Mouse (Mus musculus) frontal cortex, postnatal 10 days (tissue): ENCODE measurements around the gene Ankrd24.
A peak's percentile ranks its signal among the peaks of the same experiment; 100 is the strongest.

ENCODE experiments used
- DNase-seq, 2 experiments: peaks; one replicate each; pipeline ENCODE4 v3.0.0; 2022; ENCODE audit warnings: low spot score in 2 of 2, mixed read lengths in 1 of 2

Gene Ankrd24

DNA sequence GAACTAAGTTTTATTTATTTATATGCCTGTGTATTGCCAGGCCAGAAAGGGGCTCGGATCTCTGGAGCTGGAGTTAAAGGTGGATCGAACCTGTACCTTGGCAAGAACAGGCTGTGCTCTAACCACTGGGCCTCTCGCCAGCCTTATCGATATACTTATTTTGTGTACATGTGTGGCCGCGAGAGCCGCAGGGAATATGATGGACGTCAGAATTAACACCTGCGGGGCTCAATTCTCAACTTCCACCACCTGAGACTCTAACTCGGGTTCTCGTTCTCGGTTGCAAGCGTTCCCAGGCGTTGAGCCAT, 22.7 kb upstream of the Ankrd24 start:
- DNase-seq: no peak

DNA sequence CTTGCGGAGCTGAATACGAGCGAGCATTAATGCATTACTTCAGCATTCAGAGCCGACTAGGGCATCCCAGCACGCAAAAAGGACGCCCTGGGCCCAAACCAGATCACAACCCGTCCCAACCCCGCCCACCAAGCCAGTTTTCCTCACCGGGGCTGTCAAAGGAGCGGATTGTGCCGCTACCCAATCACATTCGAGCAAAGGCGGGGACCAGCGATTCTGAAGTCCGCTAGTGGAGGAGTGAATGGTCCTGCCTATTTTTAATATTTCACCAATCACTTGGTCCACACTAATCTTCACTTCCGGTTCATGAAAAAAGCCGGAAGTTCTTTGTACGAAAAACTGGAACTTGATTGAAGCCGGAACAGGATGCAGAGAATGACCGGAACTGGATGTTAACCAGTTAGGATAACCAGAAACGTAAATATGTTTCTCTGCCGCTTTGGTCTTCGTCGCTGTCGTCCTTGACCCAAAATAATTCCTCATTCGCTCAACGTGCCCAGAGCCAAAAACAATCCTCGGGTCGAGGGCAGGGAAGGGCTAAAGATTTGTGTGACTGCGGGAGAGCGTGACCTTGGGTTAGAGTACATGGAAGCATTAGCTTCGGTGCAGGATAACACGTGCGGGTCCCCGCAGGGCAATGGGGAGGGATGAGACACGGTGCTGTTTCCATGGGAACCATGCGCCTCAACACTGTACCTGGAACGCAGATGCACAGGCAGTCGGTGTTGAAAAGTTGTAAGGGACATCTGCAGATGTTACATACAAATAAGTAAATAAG, 22.2 kb upstream of the Ankrd24 start, which contains the start of gene BC025920:
BC025920 (plus strand) TSS at position 297 of the 778 bp plus-strand sequence.
- peak; percentile 92 to 93 for DNase-seq

- DNase-seq: no peak
These were observed 20.0 kb upstream of the Ankrd24 start for GRCm38 (mm10) chr10:81608308-81608707.

GRCm38 (mm10) chr10:81612779-81613178, 15.6 kb upstream of the Ankrd24 start:
- DNase-seq: no peak

- DNase-seq: no peak
These were observed 12.9 kb upstream of the Ankrd24 start for GRCm38 (mm10) chr10:81615486-81615885.

DNA sequence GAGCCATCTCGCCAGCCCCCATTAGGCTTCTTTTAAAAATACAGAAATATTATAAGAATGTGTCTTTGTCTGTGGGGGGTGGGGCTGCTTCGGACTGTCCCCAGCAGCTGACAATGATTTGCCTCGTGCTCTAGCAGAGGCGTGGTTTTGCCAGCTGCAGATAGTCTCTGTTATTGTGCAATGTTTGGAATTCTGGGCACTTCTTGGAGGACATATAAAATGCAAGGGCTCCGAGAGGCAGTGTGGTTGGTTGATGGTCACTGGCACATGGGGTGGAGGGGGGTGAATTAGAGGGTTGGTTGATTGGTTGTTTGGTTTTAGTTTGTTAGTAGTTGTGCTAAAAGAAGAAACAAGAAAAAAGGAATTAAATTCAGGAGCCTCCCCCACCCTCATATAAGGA, 8.4 kb upstream of the Ankrd24 start:
- DNase-seq: no peak

DNA sequence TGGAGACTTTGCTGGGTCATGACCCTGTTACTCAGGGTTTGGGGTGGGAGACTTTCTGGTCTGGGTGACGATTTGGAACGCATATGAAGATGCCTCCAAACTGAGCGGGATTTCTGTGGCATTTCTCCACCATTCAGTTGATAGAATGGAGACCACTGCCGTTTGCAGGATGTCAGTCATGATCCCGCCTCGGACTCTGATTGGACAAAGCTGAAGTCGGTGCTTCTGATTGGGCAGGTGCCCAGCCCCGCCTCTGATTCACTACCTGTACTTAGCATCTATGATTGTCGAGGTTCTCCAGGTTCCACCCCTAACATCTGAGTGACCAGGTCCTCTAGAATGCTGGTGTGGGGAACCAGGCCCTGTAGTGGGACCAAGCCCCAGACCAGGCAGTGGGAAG, 7.6 kb upstream of the Ankrd24 start:
- no peak for DNase-seq

DNA sequence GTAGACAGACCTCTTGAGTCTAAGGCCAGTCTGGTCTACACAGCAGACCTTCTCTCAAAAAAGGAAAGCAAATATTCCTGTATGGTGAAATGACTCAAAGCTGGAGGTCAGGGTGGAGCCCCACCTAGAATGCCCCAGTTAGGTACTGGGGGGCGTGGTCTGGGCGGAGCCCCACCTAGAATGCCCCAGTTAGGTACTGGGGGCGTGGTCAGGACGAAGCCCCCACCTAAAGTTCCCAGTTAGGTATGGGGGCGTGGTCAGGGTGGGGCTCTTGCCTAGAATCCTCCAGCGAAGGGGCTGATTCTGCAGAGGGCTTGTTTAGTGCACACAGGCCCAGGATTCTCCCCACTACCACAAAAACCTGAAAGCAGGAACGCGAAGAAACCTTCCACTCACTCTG, 4.9 kb upstream of the Ankrd24 start:
- no peak for DNase-seq

- DNase-seq: no peak
These were observed 2.0 kb upstream of the Ankrd24 start for GRCm38 (mm10) chr10:81626101-81626993.

DNA sequence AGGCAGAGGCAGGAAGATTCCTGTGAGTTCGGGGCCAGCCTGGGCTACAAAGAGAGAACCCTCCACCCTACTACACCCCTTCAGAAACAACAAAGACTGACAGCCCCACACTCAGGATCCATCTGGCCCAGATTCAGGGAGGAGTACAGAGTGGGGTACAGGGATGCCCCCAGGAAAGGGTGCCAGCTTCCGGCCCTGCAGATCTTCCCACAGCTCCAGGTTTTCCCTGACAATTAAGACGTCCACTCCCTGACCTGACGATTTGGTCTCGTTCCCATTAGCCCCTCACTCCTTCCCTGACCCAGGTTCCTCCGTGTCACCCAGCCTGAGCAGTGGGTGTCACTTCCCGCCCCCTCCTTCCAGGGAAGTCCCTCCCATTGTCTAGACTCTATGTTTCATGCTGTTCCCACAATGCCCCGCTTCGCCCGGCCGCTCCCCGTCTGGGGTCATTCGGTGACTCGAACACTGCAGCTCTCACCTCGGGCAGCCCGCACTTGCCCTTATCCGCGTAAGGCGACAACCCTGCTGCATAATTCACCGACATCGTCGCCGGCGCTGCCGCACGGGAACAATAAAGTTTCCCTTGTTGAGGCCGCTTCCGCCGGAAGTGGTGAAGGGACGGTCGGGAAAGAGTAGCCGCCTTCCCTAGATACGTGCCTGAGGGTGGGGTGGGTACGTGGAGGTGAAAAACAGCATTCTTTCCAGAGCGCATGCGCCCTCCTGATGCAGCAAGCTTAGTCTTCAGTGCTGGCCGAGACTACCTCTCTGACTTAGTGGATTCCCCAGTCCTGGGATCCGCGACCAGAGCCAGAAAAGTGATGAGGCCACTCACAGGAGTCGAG, 1.1 kb upstream of the Ankrd24 start, which contains the start of gene Sirt6:
Sirt6 (minus strand) TSS at position 804 of the 842 bp plus-strand sequence.
- DNase-seq: peak; percentile 89 to 91

DNA sequence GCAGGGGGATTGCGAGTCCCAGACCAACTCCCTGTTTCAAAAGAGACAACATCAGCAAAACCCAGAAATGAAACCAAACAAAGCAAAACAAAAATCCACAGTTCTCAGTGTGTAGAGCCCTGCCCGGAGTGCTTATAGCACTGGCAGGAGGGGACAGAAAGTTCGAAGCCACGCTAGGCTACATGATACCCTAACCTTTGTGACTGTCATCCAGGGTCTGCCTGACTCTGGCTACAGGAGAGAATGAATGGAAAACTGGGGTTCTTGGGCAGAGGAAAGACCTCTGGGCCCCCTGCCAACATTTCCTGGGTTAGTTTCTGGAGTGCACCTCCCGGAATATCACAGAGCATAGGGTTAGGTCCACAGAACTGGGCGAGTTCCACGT, 512 bp upstream of the Ankrd24 start:
- no peak for DNase-seq

GRCm38 (mm10) chr10:81633253-81634099, 5.1 kb downstream of the Ankrd24 start:
- DNase-seq: peak; percentile 83 to 84

DNA sequence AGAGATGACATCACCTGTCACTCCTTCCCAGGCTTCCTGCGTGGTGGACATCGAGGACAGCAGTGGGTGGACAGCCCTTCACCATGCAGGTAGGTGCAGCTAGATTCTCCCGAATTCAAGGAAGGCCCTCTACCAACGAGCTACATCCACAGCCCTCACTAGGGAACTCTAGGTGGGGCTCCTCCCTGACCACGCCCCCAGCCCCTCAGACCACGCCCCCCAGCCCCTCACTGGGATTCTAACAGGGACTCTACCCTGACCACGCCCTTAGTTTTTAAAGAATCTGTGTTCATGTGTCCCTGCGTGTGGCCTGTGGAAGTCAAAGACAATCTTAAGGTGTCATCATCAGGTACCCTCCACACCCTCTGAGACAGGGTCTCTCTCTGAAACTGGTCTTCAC, 8.0 kb downstream of the Ankrd24 start:
- no peak for DNase-seq

- DNase-seq: peak in 1 of 2 experiments; percentile 17
These were observed 9.8 kb downstream of the Ankrd24 start for GRCm38 (mm10) chr10:81638101-81638500.

GRCm38 (mm10) chr10:81640825-81641224, 12.5 kb downstream of the Ankrd24 start:
- peak; percentile 8 to 10 for DNase-seq

DNA sequence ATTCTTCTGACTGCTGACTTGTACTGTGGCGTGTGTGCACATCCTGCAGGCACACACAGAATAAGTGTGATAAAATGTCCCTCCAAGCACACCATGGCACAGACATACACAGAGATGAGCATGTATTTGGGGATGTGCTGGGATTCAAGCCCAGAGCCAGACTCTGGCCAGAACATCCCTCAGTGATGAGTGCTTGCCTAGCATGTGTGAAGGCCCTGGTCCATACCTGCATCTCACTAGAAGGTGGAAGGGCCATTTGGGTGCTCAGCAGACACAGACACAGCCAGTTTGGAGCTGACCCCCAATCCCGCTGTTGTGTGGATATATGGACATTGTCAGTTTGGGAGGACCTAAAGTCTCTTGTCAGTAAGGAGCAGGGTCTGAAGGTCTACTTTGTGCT, 13.2 kb downstream of the Ankrd24 start:
- DNase-seq: peak; percentile 4 to 8

DNA sequence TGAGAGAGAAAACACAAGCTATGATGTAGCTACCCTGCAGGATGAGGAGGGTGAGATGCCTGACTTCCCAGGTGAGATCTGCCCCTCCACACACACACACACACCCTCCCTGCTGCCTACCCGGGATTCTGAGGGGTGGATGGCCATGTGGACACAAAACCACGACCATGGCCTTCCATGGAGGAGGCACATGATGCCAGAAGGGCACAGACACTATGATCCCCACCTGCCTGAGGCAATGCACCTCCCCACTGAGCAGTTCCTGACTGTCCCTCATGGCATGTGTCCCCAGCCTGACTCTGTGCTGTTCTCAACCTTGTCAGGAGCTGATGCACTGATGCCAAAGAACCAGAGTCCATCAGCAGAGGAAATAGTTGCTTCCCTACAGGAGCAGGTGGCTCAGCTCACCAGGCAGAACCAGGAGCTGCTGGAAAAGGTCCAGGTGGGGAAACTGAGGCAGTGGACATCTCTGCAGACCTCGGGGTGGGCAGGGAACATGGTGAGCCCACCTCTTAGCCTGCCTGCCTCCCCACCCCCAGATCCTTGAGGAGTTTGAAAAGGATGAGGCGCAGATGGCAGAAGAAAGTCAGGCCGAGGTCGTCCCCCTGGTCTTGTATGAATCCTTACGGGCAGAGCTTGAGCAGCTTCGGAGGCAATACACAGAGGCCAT, 13.8 kb downstream of the Ankrd24 start:
- peak; percentile 21 to 26 for DNase-seq

GRCm38 (mm10) chr10:81642648-81643448, 14.5 kb downstream of the Ankrd24 start:
- DNase-seq: no peak

- peak; percentile 92 to 96 for DNase-seq
These were observed 15.2 kb downstream of the Ankrd24 start for GRCm38 (mm10) chr10:81643449-81644055.
